Mouse (Mus musculus): ENCODE measurements around the gene Nek8.

The Nek8 gene

GRCm38 (mm10) chr11:78123782-78124181, 52.7 kb downstream of the Nek8 start:
- no peak for DNase-seq (ENCODE audit: low read depth, low spot score)
- Histone ChIP-seq H3K27me3 (ENCODE audit: control insufficient read depth, insufficient read depth, low read length, poor library complexity, severe bottlenecking) (no peaks in the 10 kb centered on the region), H3K36me3 (ENCODE audit: control insufficient read depth, insufficient read depth, low read length, poor library complexity, severe bottlenecking) (no peaks in the 10 kb centered on the region)

GRCm38 (mm10) chr11:78122815-78123214, 53.7 kb downstream of the Nek8 start:
- DNase-seq (ENCODE audit: low read depth, low spot score) = no peak
- H3K27me3 ChIP-seq (ENCODE audit: control insufficient read depth, insufficient read depth, low read length, poor library complexity, severe bottlenecking) = no peaks in the 10 kb centered on the region; the same call in 1 of the 2 replicates
- no peaks in the 10 kb centered on the region for H3K36me3 ChIP-seq (ENCODE audit: control insufficient read depth, insufficient read depth, low read length, poor library complexity, severe bottlenecking)

- no peaks in the 10 kb centered on the region; the same call in 1 of the 2 replicates for H3K27me3 ChIP-seq (ENCODE audit: control insufficient read depth, insufficient read depth, low read length, poor library complexity, severe bottlenecking)
- no peaks in the 10 kb centered on the region for H3K36me3 ChIP-seq (ENCODE audit: control insufficient read depth, insufficient read depth, low read length, poor library complexity, severe bottlenecking)
- DNase-seq (ENCODE audit: low read depth, low spot score) = no peak
Observed at GRCm38 (mm10) chr11:78121176-78121575, 55.3 kb downstream of the Nek8 start.

GRCm38 (mm10) chr11:78119898-78120297, 56.6 kb downstream of the Nek8 start:
- no peaks in the 10 kb centered on the region; the same call in 1 of the 2 replicates for H3K27me3 ChIP-seq (ENCODE audit: control insufficient read depth, insufficient read depth, low read length, poor library complexity, severe bottlenecking)
- peak; percentile 14 for DNase-seq (ENCODE audit: low read depth, low spot score)
- no peaks in the 10 kb centered on the region for H3K36me3 ChIP-seq (ENCODE audit: control insufficient read depth, insufficient read depth, low read length, poor library complexity, severe bottlenecking)

- DNase-seq (ENCODE audit: low read depth, low spot score) = no peak
- H3K27me3 ChIP-seq (ENCODE audit: control insufficient read depth, insufficient read depth, low read length, poor library complexity, severe bottlenecking) = no peaks in the 10 kb centered on the region; the same call in 1 of the 2 replicates
- no peaks in the 10 kb centered on the region for H3K36me3 ChIP-seq (ENCODE audit: control insufficient read depth, insufficient read depth, low read length, poor library complexity, severe bottlenecking)
Observed at GRCm38 (mm10) chr11:78118467-78118866, 58.0 kb downstream of the Nek8 start.

GRCm38 (mm10) chr11:78116146-78116410, 60.4 kb downstream of the Nek8 start:
- Histone ChIP-seq H3K27me3 (ENCODE audit: control insufficient read depth, insufficient read depth, low read length, poor library complexity, severe bottlenecking) (no peaks in the 10 kb centered on the region; the same call in 1 of the 2 replicates), H3K36me3 (ENCODE audit: control insufficient read depth, insufficient read depth, low read length, poor library complexity, severe bottlenecking) (no peaks in the 10 kb centered on the region)
- DNase-seq (ENCODE audit: low read depth, low spot score) = no peak

Data from splenic B cell, adult 2 months (primary cell).